Mouse (Mus musculus): ENCODE measurements around the gene Cul9. TPM values are rescaled to one million over a fixed set of nuclear protein-coding genes. Genes with fewer than 3 reads are reported as not detected.

Gene Cul9
- polyA plus RNA-seq, 1 experiment from 2014 or later = 8.0 TPM

- Histone ChIP-seq H3K79me2 (ENCODE audit: inconsistent target) (peaks cover 18% of the 10 kb centered on the region; the same call in 1 of the 2 replicates), H3K36me3 (ENCODE audit: inconsistent target) (peaks cover 28% of the 10 kb centered on the region), H3K27ac (no peak overlapping the region), H3K4me3 (ENCODE audit: inconsistent target) (no peak overlapping the region)
- WGBS (ENCODE audit: missing documents) = 94% methylated on average over 2 of the region's 3 CpGs
Observed at GRCm38 (mm10) chr17:46547923-46548322, 1.7 kb upstream of the Cul9 start.

GRCm38 (mm10) chr17:46546995-46547394 is 807 bp upstream of the Cul9 start:
- peaks cover 9% of the 10 kb centered on the region; the same call in 1 of the 2 replicates for H3K79me2 ChIP-seq (ENCODE audit: inconsistent target)
- WGBS (ENCODE audit: missing documents) = 68% methylated on average over 8 of the region's 8 CpGs

DNA sequence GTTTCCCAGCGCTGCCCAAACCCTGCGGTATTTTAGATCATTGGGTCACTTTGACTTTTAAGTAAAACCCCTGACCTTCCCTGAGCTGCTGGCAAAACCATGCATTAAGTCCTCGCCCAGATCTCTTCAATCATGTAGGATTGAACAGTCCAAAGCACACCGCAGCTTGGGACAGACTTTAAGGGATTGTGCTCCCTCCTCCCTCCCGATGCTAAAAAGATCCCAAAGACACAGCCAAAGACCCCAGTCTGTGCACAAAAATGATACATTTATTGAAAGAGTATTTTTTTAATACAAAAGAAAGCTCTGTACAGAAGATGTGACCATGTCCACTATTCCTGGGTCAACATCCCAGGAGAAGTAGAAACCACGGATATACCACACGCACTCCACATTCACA is 403 bp upstream of the Cul9 start:
- Histone ChIP-seq H3K4me3 (ENCODE audit: inconsistent target) (peak overlapping the region; percentile 54), H3K79me2 (ENCODE audit: inconsistent target) (peaks cover 5% of the 10 kb centered on the region; the same call in 1 of the 2 replicates), H3K27ac (no peak overlapping the region), H3K36me3 (ENCODE audit: inconsistent target) (peaks cover 25% of the 10 kb centered on the region)
- 57% methylated on average over 7 of the region's 7 CpGs for WGBS (ENCODE audit: missing documents)

More at GRCm38 (mm10) chr17:46546995-46547394, 807 bp upstream of the Cul9 start:
- Histone ChIP-seq H3K4me3 (ENCODE audit: inconsistent target) (no peak overlapping the region), H3K36me3 (ENCODE audit: inconsistent target) (peaks cover 28% of the 10 kb centered on the region), H3K27ac (no peak overlapping the region)

DNA sequence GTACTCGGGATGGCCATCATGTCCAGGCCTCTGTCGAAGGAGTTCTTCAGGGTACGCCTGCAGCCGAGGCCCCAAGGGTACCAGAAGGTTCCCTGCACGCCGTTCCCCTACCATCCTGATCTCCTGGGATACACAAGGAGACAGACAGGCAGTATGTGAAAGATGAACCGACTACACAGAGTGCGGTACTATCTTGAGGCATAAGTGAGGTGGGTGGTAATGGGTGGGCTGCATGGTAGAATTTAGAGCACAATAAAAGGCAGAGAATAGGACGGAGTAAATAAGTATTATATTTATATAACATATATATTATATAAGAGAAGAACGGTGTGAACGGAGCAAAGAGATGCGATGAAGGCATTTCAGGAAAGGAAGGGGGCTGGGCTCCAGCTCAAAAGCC is 2.5 kb downstream of the Cul9 start:
- 95% methylated on average over 8 of the region's 12 CpGs for WGBS (ENCODE audit: missing documents)
- no peak overlapping the region for H3K27ac ChIP-seq
- H3K36me3 ChIP-seq (ENCODE audit: inconsistent target) = peaks cover 15% of the 10 kb centered on the region; the same call in 1 of the 2 replicates
- no peak overlapping the region for H3K4me3 ChIP-seq (ENCODE audit: inconsistent target)
- H3K79me2 ChIP-seq (ENCODE audit: inconsistent target) = no peaks in the 10 kb centered on the region; the same call in 1 of the 2 replicates

GRCm38 (mm10) chr17:46525579-46526307 is 20.4 kb downstream of the Cul9 start:
- Histone ChIP-seq H3K36me3 (ENCODE audit: inconsistent target) (peaks cover 13% of the 10 kb centered on the region; the same call in 1 of the 2 replicates), H3K79me2 (ENCODE audit: inconsistent target) (peaks cover 6% of the 10 kb centered on the region; the same call in 1 of the 2 replicates), H3K27ac (no peak overlapping the region), H3K4me3 (ENCODE audit: inconsistent target) (no peak overlapping the region)
- 67% methylated on average over 9 of the region's 12 CpGs for WGBS (ENCODE audit: missing documents)

- peaks cover 6% of the 10 kb centered on the region; the same call in 1 of the 2 replicates for H3K79me2 ChIP-seq (ENCODE audit: inconsistent target)
- no peak overlapping the region for H3K4me3 ChIP-seq (ENCODE audit: inconsistent target)
- WGBS (ENCODE audit: missing documents) = 96% methylated on average over 10 of the region's 10 CpGs
- H3K36me3 ChIP-seq (ENCODE audit: inconsistent target) = peaks cover 13% of the 10 kb centered on the region; the same call in 1 of the 2 replicates
- no peak overlapping the region for H3K27ac ChIP-seq
Observed at GRCm38 (mm10) chr17:46525065-46525464, 21.1 kb downstream of the Cul9 start.

- 87% methylated on average over 21 of the region's 24 CpGs for WGBS (ENCODE audit: missing documents)
- no peak overlapping the region for H3K27ac ChIP-seq
- peaks cover 5% of the 10 kb centered on the region; the same call in 1 of the 2 replicates for H3K36me3 ChIP-seq (ENCODE audit: inconsistent target)
- H3K79me2 ChIP-seq (ENCODE audit: inconsistent target) = peaks cover 6% of the 10 kb centered on the region; the same call in 1 of the 2 replicates
- H3K4me3 ChIP-seq (ENCODE audit: inconsistent target) = no peak overlapping the region
Observed at GRCm38 (mm10) chr17:46521963-46522668, 24.1 kb downstream of the Cul9 start.

DNA sequence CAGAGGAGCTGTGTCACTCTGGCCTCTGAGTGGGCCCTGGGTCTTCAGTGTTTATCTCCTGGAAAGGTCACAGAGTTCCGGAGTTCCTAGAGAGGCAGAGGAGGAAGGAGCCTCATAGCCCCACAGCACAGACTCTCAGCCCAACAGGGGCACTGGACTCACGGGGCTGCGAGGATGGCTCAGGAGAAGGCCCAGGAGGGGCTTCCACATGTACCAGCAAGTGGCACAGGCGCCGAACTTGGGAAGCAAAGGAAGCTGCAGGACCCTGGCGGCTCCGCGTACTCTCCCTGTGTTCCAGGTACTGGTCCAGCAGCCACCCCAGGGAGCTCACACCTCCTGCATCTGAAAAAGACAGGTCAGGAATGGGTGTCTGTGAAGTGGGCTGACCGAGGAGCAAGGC is 25.0 kb downstream of the Cul9 start:
- peaks cover 5% of the 10 kb centered on the region; the same call in 1 of the 2 replicates for H3K36me3 ChIP-seq (ENCODE audit: inconsistent target)
- H3K27ac ChIP-seq = peak overlapping the region; percentile 48
- WGBS (ENCODE audit: missing documents) = 89% methylated on average over 9 of the region's 9 CpGs
- peak overlapping the region; percentile 49 for H3K4me3 ChIP-seq (ENCODE audit: inconsistent target)
- H3K79me2 ChIP-seq (ENCODE audit: inconsistent target) = peaks cover 6% of the 10 kb centered on the region; the same call in 1 of the 2 replicates

DNA sequence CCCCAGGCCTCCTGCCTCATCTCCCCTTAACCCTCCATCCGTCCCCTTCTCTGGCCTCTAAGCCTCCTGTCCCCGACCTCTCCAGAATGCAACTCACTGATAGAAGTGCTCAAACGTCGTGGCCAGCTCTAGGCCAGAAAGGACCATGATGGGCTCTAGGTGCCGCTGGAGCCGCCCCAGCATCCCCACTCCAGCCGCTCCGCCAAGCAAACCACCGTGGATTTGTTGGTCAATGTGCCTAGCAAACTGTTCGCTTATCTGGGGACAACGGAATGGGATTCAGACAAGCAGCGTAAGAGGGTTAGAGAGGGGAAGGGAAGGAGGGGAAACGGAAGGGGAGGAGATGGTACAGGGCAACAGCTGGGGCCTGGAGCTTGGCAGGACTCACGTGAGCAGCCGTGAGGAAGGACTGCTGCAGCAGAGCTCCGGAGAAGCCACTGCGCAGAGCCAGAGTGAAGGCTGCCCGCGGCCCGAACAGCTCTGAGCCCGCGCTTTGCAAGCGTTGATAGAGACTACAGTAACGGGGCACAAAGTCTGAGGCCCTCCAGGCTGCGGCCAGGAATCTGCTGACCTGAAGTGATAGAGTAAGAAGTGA is 25.7 kb downstream of the Cul9 start:
- WGBS (ENCODE audit: missing documents) = 35% methylated on average over 25 of the region's 25 CpGs

GRCm38 (mm10) chr17:46519971-46520370 is 26.2 kb downstream of the Cul9 start:
- H3K79me2 ChIP-seq (ENCODE audit: inconsistent target) = peaks cover 6% of the 10 kb centered on the region; the same call in 1 of the 2 replicates
- peaks cover 5% of the 10 kb centered on the region; the same call in 1 of the 2 replicates for H3K36me3 ChIP-seq (ENCODE audit: inconsistent target)
- no peak overlapping the region for H3K27ac ChIP-seq
- H3K4me3 ChIP-seq (ENCODE audit: inconsistent target) = peak overlapping the region; percentile 49
- WGBS (ENCODE audit: missing documents) = 85% methylated on average over 10 of the region's 10 CpGs

More for the DNA sequence above, 25.7 kb downstream of the Cul9 start:
- H3K36me3 ChIP-seq (ENCODE audit: inconsistent target) = peaks cover 5% of the 10 kb centered on the region; the same call in 1 of the 2 replicates
- H3K4me3 ChIP-seq (ENCODE audit: inconsistent target) = peak overlapping the region; percentile 49
- peak overlapping the region; percentile 48 for H3K27ac ChIP-seq
- peaks cover 6% of the 10 kb centered on the region; the same call in 1 of the 2 replicates for H3K79me2 ChIP-seq (ENCODE audit: inconsistent target)

DNA sequence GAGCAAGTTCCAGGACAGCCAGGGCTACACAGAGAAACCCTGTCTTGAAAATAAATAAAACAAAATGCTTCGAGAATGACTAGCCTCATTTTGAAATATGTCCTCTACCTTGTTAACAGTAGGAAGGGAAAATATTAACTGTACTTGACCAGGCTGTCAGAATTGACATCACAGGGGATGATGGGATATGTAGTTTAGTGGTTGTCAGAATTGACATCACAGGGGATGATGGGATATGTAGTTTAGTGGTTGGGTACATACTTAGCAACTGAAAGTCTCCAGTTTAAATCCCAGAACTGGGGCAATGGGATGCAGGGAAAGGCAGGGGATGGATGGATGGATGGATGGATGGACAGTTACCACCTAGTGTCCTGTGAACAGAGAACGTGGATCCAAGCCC is 32.9 kb downstream of the Cul9 start:
- 83% methylated on average over 2 of the region's 2 CpGs for WGBS (ENCODE audit: missing documents)
- H3K79me2 ChIP-seq (ENCODE audit: inconsistent target) = no peaks in the 10 kb centered on the region
- no peak overlapping the region for H3K27ac ChIP-seq
- H3K36me3 ChIP-seq (ENCODE audit: inconsistent target) = no peaks in the 10 kb centered on the region
- H3K4me3 ChIP-seq (ENCODE audit: inconsistent target) = no peak overlapping the region

DNA sequence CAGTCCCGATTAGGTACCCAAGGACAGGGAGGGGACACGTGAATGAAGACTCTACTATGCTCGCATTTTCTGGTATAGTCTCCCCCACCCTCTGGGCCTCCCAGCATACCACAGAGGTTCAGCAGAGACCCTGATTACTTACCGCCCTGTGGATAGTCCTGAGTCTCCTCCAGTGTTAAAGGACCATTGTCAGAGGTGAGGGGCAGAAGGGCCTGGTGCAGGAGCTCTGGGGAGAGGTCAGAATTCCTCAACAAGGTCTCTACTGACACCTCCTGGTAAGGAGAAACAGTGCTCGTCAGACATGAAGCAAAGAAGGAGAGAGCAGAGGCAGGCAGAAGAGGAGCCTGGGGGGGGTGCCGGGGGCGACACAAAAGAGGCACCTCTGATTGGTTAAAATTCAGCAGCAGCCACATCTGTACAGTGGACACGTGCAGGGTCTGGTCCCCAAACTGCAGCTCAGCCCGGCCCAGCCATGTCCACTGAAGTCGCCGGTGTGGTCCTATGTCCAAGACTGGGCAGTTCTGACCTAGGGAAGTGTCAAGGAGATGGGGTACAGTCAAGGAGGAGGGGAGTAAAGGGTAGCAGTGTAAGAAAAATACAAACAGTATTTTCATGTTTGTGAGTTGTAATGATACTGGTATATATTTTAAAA is 35.0 kb downstream of the Cul9 start:
- H3K27ac ChIP-seq = no peak overlapping the region
- no peaks in the 10 kb centered on the region for H3K36me3 ChIP-seq (ENCODE audit: inconsistent target)
- no peaks in the 10 kb centered on the region for H3K79me2 ChIP-seq (ENCODE audit: inconsistent target)
- H3K4me3 ChIP-seq (ENCODE audit: inconsistent target) = no peak overlapping the region
- WGBS (ENCODE audit: missing documents) = 81% methylated on average over 11 of the region's 11 CpGs

GRCm38 (mm10) chr17:46505617-46506016 is 40.6 kb downstream of the Cul9 start:
- no peak overlapping the region for H3K4me3 ChIP-seq (ENCODE audit: inconsistent target)
- WGBS (ENCODE audit: missing documents) = 92% methylated on average over 3 of the region's 3 CpGs
- no peak overlapping the region for H3K27ac ChIP-seq
- no peaks in the 10 kb centered on the region for H3K36me3 ChIP-seq (ENCODE audit: inconsistent target)
- no peaks in the 10 kb centered on the region for H3K79me2 ChIP-seq (ENCODE audit: inconsistent target)

Data from macrophage (primary cell).